Mouse (Mus musculus): ENCODE data around the gene Ubr2. TPM values are rescaled to one million over a fixed set of nuclear protein-coding genes. Genes with fewer than 3 reads are reported as not detected.
A peak's percentile ranks its signal among the peaks of the same experiment; 100 is the strongest.

The Ubr2 gene
- total RNA-seq, 2 experiments from 2014 or later = 51.7 to 55.3 TPM

- DNase-seq = no peak
- intact Hi-C loops (cut with DNase I) = no loop called here
Observed at GRCm38 (mm10) chr17:46885218-46885909, 125.0 kb downstream of the Ubr2 start.

- intact Hi-C loops (cut with DNase I) = no loop called here
- DNase-seq = no peak
Observed at GRCm38 (mm10) chr17:46884766-46885165, 125.6 kb downstream of the Ubr2 start.

- DNase-seq = no peak
- intact Hi-C loops (cut with DNase I) = no loop called here
Observed at GRCm38 (mm10) chr17:46883107-46883506, 127.2 kb downstream of the Ubr2 start.

GRCm38 (mm10) chr17:46881728-46882127 is 128.6 kb downstream of the Ubr2 start:
- intact Hi-C loops (cut with DNase I) = no loop called here

GRCm38 (mm10) chr17:46880322-46880721 is 130.0 kb downstream of the Ubr2 start:
- intact Hi-C loops (cut with DNase I) = no loop called here
- no peak for DNase-seq

More at GRCm38 (mm10) chr17:46881728-46882127, 128.6 kb downstream of the Ubr2 start:
- no peak for DNase-seq

- peak; percentile 36 for DNase-seq
- intact Hi-C loops (cut with DNase I) = no loop called here
Observed at GRCm38 (mm10) chr17:46879841-46880311, 130.5 kb downstream of the Ubr2 start.

Other genes starting within 250 kb of the Ubr2 start
- gene Ptcra, start 246.8 kb downstream of the Ubr2 start, total RNA-seq (2021) = not detected
- 10 to 100 TPM; 18.7 to 21.1 TPM for gene 2310039H08Rik, start 237.9 kb downstream of the Ubr2 start, total RNA-seq (2021)
- gene Rpl7l1, start 227.9 kb downstream of the Ubr2 start, total RNA-seq (2021) = 10 to 100 TPM; 47.3 to 58.3 TPM
- gene Bicral, start 152.1 kb downstream of the Ubr2 start, total RNA-seq (2021) = 10 to 100 TPM; 42.2 to 45.3 TPM
- 10 to 100 TPM; 23.4 to 28.5 TPM for gene Tbcc, start 119.9 kb downstream of the Ubr2 start, total RNA-seq (2021)
- not detected for gene Prph2, start 100.1 kb downstream of the Ubr2 start, total RNA-seq (2021)

All from left cerebral cortex, postnatal 4 days (tissue).